Mouse (Mus musculus) neural tube, embryonic 12.5 days (tissue): ENCODE measurements around the gene Cd101. TPM values are rescaled to one million over a fixed set of nuclear protein-coding genes. Genes with fewer than 3 reads are reported as not detected.

Source experiments
- ATAC-seq: fragments of 200-750 bp; cut with Nextera tagmentation; 2 replicates; pipeline ENCODE4 v1.8.0; 2017; ENCODE audit warnings: low read depth, mild to moderate bottlenecking, moderate TSS enrichment, moderate library complexity; ENCODE audit not compliant: low FRiP score
- H3K27ac ChIP-seq: fragments of 300-500 bp; sonication (generic); 2 replicates; pipeline ENCODE4 v1.5.1; 2016
- H3K27me3 ChIP-seq: fragments of 300-500 bp; sonication (generic); replicated peaks from 2 replicates; pipeline ENCODE4 v1.6.1; 2016; ENCODE audit warnings: mild to moderate bottlenecking
- H3K36me3 ChIP-seq: fragments of 300-500 bp; sonication (generic); 2 replicates; pipeline ENCODE4 v1.6.1; 2016; ENCODE audit warnings: mild to moderate bottlenecking
- H3K4me1 ChIP-seq: fragments of 300-500 bp; sonication (generic); 2 replicates; pipeline ENCODE4 v1.6.1; 2016
- H3K4me2 ChIP-seq: fragments of 300-500 bp; sonication (generic); replicated peaks from 2 replicates; pipeline ENCODE4 v1.6.1; 2016; ENCODE audit warnings: mild to moderate bottlenecking
- H3K4me3 ChIP-seq: fragments of 300-500 bp; sonication (generic); 2 replicates; pipeline ENCODE4 v1.5.1; 2016
- H3K9ac ChIP-seq: fragments of 300-500 bp; sonication (generic); 2 replicates; pipeline ENCODE4 v1.6.1; 2016; ENCODE audit warnings: mild to moderate bottlenecking
- H3K9me3 ChIP-seq: fragments of 300-500 bp; sonication (generic); 2 replicates; pipeline ENCODE4 v1.6.1; 2016; ENCODE audit warnings: mild to moderate bottlenecking
- WGBS: fragments of 180-500 bp; shearing (Covaris S2); methylation state at CpG from one replicate; pipeline ENCODE4 v1.1.7; 2016; 5-methylcytosine and 5-hydroxymethylcytosine counted together
- polyA plus RNA-seq: library from polyadenylated mRNA; unstranded; fragments of >200 nt; fragmentation: Nextera tagmentation; extraction: Ambion mirVana; gene quantifications from 2 replicates; pipeline ENCODE4 v1.2.1, GENCODE M21; 2016

The Cd101 gene
- polyA plus RNA-seq, 1 experiment from 2014 or later = 0.05 TPM

DNA sequence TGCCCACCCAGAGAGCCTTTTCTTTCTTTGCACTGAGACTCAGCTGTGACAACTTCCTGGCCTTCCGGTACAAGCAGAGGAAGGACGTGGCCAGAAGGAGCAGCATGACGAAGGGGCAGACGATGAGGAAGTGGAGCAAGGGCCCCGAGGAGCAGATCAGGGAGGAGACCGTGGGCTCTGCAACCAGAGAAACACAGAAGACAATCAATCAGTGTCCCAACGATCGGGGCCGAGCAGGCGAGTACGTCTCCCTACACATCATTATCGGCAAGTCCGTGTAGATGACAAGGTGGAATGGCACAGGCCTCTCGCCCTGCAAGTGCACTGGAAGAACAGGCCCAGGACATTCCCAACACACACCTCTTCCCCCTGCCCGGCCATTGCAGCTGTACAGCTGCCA is 35.6 kb downstream of the Cd101 start:
- no peak overlapping the region for H3K4me3 ChIP-seq
- ATAC-seq = no peak
- no peak overlapping the region for H3K4me2 ChIP-seq
- no peak overlapping the region for H3K9ac ChIP-seq
- H3K27me3 ChIP-seq = no peaks in the 10 kb centered on the region
- no peaks in the 10 kb centered on the region for H3K36me3 ChIP-seq
- WGBS = 73% methylated on average over 15 of the region's 15 CpGs
- H3K9me3 ChIP-seq = no peaks in the 10 kb centered on the region
- H3K27ac ChIP-seq = no peak overlapping the region
- H3K4me1 ChIP-seq = peaks cover 14% of the 10 kb centered on the region; the same call in 1 of the 2 replicates

DNA sequence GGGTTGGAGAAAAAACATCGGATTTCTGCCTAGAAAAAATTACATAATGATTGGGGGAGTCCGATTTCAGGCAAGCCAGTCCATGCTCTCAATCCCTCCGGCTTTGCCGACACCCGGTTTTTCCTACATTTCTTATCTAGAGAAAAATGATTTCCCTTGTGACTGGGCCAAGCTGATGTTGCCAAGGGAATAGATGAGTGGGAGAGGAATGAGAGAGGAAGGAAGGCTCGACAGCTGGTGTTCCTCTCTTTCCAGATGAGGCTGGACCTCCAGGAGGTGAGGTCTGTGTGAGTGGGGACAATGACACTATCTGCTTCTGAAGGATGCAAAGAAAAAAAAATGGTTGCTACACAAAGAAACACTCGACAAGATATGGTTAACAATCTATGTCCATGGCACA is 36.2 kb downstream of the Cd101 start:
- H3K27ac ChIP-seq = no peak overlapping the region
- no peak overlapping the region for H3K4me2 ChIP-seq
- ATAC-seq = no peak
- no peak overlapping the region for H3K9ac ChIP-seq
- H3K4me1 ChIP-seq = peaks cover 14% of the 10 kb centered on the region; the same call in 1 of the 2 replicates
- no peaks in the 10 kb centered on the region for H3K27me3 ChIP-seq
- no peaks in the 10 kb centered on the region for H3K9me3 ChIP-seq
- WGBS = 81% methylated on average over 7 of the region's 7 CpGs
- H3K4me3 ChIP-seq = no peak overlapping the region
- H3K36me3 ChIP-seq = no peaks in the 10 kb centered on the region

DNA sequence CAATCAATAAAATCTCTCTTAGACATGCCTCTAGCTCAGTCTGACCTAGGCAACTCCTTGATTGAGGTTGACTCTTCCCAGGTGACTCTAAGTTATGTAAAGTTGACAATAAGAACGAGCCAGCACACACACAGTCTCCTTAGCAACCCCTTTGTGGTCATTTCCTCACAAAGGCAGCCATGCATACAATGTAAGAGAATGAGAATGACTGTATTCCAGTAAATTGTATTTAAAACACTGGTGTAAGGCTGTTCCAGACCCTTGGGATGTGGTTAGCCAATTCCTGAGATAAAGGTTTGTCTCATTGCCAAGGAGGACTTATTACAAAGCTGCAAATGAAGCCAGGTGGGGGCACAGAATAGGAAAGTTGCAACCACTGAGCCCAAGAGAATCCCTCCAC is 39.1 kb downstream of the Cd101 start:
- H3K4me2 ChIP-seq = no peak overlapping the region
- no peak overlapping the region for H3K4me3 ChIP-seq
- H3K9me3 ChIP-seq = no peaks in the 10 kb centered on the region
- no peak overlapping the region for H3K9ac ChIP-seq
- H3K27me3 ChIP-seq = no peaks in the 10 kb centered on the region
- peaks cover 14% of the 10 kb centered on the region; the same call in 1 of the 2 replicates for H3K4me1 ChIP-seq
- no peak for ATAC-seq
- no peak overlapping the region for H3K27ac ChIP-seq
- 35% methylated on average over 1 of the region's 1 CpGs for WGBS
- H3K36me3 ChIP-seq = no peaks in the 10 kb centered on the region

DNA sequence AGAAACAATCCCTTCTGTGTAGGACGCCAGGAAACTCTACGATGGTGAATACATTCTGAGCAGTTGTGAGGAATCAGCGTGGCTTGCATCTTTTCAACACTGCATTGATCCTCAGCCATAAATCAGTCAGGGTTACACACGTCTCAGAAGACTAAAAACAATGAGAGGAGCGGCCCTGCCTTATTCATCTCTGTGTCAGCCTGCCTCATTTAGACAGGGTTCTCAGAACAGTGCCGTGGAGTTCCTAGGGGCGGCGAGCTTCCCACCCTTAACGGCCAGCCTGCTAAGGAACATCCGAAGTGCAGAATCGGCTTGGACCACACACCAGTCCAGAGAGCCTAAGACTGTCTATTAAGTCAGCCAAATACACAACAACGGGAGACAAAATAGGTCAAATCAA is 39.9 kb downstream of the Cd101 start:
- H3K27ac ChIP-seq = no peak overlapping the region
- H3K4me2 ChIP-seq = peak overlapping the region; percentile 37; the same call in 1 of the 2 replicates
- H3K4me1 ChIP-seq = peaks cover 14% of the 10 kb centered on the region
- ATAC-seq = peak; percentile 73
- no peak overlapping the region for H3K4me3 ChIP-seq
- no peaks in the 10 kb centered on the region for H3K9me3 ChIP-seq
- 14% methylated on average over 12 of the region's 12 CpGs for WGBS
- H3K36me3 ChIP-seq = no peaks in the 10 kb centered on the region
- no peaks in the 10 kb centered on the region for H3K27me3 ChIP-seq
- no peak overlapping the region for H3K9ac ChIP-seq

DNA sequence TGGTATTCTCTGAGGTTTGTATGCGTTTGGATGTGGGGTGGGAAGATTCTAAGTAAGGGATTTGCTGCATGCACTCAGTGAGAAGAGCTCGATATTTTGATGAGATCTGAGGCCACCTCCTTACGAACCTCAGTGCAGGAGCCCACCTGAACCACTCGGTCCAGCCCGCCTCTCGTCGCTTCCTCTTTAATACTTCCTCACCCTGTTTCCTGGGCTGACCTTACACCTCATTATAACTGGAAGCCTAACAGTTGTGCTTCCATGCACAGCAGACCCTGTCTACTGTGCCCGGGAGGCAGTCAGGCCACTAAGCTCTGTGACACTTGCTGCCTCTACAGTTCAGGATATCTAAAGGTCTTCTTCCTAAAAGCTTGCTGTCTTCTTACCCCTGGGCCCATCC is 50.1 kb downstream of the Cd101 start:
- no peak overlapping the region for H3K9ac ChIP-seq
- H3K4me3 ChIP-seq = no peak overlapping the region
- no peak overlapping the region for H3K27ac ChIP-seq
- no peak for ATAC-seq
- H3K36me3 ChIP-seq = no peaks in the 10 kb centered on the region
- H3K4me1 ChIP-seq = peaks cover 3% of the 10 kb centered on the region; the same call in 1 of the 2 replicates
- no peaks in the 10 kb centered on the region for H3K9me3 ChIP-seq
- H3K4me2 ChIP-seq = no peak overlapping the region
- WGBS = 83% methylated on average over 8 of the region's 8 CpGs
- no peaks in the 10 kb centered on the region for H3K27me3 ChIP-seq

DNA sequence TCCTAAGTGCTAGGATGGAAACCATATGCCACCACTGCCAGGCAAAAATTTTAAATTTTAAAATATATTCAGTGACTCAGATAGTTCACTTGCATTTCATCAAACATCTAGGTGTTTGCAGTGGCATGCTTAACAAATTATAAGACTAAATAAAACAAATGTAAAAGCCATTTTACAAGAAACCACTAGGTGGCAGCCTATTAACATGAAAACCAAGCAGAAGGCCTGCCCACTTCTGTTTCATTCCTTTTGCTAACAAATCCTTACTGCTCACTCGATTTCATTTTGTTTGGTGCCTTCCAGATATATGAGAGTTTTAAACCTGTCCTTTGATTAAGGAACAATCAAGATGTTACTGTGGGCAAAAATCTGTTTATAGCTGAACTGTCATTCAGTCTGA is 55.5 kb downstream of the Cd101 start:
- Histone ChIP-seq H3K36me3 (no peaks in the 10 kb centered on the region), H3K27me3 (no peaks in the 10 kb centered on the region), H3K9me3 (no peaks in the 10 kb centered on the region), H3K27ac (no peak overlapping the region), H3K4me1 (peaks cover 3% of the 10 kb centered on the region; the same call in 1 of the 2 replicates), H3K4me2 (no peak overlapping the region), H3K4me3 (no peak overlapping the region), H3K9ac (no peak overlapping the region)
- ATAC-seq = no peak
- 4% methylated on average over 1 of the region's 1 CpGs for WGBS

DNA sequence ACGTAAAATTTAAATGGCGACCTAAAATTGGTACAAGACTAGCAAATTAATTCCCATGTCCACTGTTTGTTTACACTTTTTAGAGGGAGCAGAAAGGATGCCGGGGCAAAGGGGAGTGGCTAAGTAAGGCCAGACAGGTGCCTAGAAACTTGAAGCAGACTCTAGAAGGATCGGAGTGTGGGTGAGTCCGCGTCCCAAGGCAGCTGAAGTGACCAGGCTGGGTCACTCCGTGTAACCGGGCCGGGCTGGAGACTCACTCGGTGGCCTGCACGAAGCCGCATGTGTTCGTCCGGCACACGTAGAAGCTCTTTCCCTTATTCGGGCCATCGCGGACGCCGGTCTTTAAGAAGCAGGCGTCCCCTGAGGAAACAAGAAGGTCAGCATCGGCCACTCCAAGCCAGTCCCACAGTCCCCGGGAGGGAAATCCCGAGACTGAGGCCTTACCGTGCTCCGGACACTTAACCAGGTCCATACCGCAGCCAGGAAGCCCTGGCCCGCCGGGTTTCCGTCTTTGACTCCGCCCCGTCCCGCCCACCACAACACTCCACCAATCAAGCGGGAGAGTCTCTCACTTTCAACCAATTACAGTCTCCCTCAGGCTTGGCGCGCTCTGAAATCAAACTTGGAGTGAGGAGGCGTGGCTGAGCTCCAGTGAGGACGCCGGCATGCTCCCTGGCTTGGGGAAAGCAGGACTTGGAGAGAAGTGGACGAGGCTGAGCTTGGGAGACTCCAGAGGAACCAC is 60.0 kb downstream of the Cd101 start, which contains the start of gene Ttf2:
Ttf2 (minus strand) TSS at position 488 of the 742 bp plus-strand sequence.
- WGBS = under 1% methylated on average over 40 of the region's 40 CpGs
- no peaks in the 10 kb centered on the region for H3K27me3 ChIP-seq
- no peaks in the 10 kb centered on the region for H3K36me3 ChIP-seq
- peak within 1 kb of the TSS; percentile 67 for H3K4me3 ChIP-seq
- H3K4me2 ChIP-seq = peak within 1 kb of the TSS; percentile 93
- peak; percentile 99 for ATAC-seq
- H3K9me3 ChIP-seq = no peaks in the 10 kb centered on the region
- H3K27ac ChIP-seq = no peak within 1 kb of the TSS
- peaks cover 6% of the 10 kb centered on the region; the same call in 1 of the 2 replicates for H3K4me1 ChIP-seq
- peak within 1 kb of the TSS; percentile 64 for H3K9ac ChIP-seq

DNA sequence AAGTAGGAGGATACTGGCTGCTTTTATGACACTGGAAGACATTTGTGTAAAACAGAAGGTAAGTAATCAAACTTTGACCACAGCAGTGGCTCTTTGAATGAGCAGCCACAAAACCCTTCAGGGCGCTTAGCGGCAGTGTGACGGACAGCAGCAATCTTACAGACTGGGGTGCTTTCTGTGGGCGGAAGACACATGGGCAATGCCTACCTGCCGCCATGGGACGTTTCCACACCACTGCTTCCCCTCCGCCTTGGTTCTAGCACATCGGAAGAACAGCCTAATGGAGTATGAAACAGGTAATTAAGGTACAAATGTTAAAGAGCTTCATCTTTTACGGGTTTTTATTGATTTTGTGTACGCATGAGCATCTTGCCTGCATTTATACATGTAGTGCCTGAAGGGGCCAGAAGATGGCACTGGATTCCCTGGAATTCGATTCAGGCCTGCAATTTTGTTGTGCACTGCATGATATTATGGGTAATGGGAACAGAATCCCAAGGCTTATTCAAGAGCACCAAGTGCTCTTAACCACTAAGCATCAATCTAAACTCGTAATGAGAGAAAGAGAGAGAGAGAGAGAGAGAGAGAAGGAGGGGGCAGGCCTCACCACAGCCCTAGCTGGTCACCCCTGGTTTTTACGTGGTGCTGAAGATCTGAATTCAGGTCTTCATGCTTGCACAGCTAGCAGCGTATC is 65.4 kb downstream of the Cd101 start:
- Histone ChIP-seq H3K4me3 (no peak overlapping the region), H3K27me3 (no peaks in the 10 kb centered on the region), H3K27ac (no peak overlapping the region), H3K4me1 (peaks cover 4% of the 10 kb centered on the region; the same call in 1 of the 2 replicates), H3K4me2 (no peak overlapping the region), H3K36me3 (peaks cover 36% of the 10 kb centered on the region), H3K9me3 (no peaks in the 10 kb centered on the region), H3K9ac (no peak overlapping the region)
- 83% methylated on average over 14 of the region's 14 CpGs for WGBS
- ATAC-seq = 0 out of 2 replicates have a peak, but pooled peaks have one; percentile 17

DNA sequence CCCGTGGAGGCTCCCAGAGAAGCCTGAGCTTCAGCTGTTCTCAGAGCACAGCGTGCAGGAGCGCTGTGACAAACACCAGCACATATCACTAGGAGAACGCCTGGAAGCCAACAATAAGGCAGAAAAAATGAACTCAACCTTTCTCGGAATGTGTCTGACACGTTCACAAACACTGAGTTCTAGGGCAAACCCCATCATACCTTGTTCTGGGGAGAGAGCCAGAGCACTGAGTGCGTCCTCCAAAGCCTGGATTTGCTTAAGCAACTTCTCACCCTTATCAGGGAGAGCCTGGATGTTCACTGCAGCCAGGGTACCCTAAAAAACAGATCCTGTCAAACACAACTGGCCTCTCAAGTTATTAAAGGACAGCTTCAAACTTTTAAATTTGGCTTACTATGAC is 67.9 kb downstream of the Cd101 start:
- H3K4me2 ChIP-seq = no peak overlapping the region
- H3K9ac ChIP-seq = no peak overlapping the region
- H3K9me3 ChIP-seq = no peaks in the 10 kb centered on the region
- peaks cover 52% of the 10 kb centered on the region for H3K36me3 ChIP-seq
- WGBS = 94% methylated on average over 7 of the region's 7 CpGs
- H3K27me3 ChIP-seq = no peaks in the 10 kb centered on the region
- ATAC-seq = no peak
- H3K27ac ChIP-seq = no peak overlapping the region
- no peak overlapping the region for H3K4me3 ChIP-seq
- no peaks in the 10 kb centered on the region for H3K4me1 ChIP-seq

DNA sequence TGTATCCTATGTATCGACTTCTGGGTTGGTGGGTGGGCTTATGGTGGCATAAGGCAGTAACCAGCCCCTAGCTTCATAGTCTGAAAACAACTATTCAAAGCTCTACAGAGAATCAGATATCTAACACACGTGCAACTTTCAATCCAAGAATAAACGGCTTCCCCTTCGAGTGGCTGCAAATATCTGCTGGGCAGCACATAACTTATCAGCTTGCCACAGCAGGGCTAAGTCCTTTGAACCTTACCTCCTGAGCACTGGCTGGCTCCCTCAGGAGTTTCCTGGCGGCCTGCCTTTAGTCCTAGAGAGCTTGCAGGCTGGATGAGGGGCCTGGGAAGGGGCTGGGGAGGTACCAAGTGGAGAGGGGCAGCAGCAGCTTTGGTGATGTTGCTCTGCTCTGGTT is 68.3 kb downstream of the Cd101 start:
- H3K36me3 ChIP-seq = peaks cover 53% of the 10 kb centered on the region
- H3K4me1 ChIP-seq = no peaks in the 10 kb centered on the region
- WGBS = 86% methylated on average over 5 of the region's 5 CpGs
- no peak overlapping the region for H3K4me3 ChIP-seq
- no peak overlapping the region for H3K9ac ChIP-seq
- H3K27ac ChIP-seq = no peak overlapping the region
- H3K9me3 ChIP-seq = no peaks in the 10 kb centered on the region
- no peak overlapping the region for H3K4me2 ChIP-seq
- no peak for ATAC-seq
- no peaks in the 10 kb centered on the region for H3K27me3 ChIP-seq

DNA sequence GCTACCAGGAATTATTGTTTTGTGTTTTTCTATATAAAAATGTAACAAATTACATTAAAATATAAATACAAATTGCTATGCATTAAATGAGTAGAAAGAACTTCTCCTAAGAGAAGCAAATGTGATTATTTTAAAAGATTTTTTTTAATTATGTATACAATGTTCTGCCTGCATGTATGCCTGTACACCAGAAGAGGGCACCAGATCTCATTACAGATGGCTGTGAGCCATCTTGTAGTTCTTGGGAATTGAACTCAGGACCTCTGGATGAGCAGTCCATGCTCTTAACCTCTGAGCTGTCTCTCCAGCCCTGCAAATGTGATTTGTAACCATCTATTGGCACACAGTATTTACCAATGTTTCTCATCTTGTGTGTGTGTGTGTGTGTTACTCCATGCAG is 74.7 kb downstream of the Cd101 start:
- H3K9ac ChIP-seq = no peak overlapping the region
- H3K27ac ChIP-seq = no peak overlapping the region
- no peak for ATAC-seq
- H3K9me3 ChIP-seq = no peaks in the 10 kb centered on the region
- H3K36me3 ChIP-seq = peaks cover 67% of the 10 kb centered on the region
- H3K4me2 ChIP-seq = no peak overlapping the region
- H3K4me1 ChIP-seq = no peaks in the 10 kb centered on the region
- H3K27me3 ChIP-seq = no peaks in the 10 kb centered on the region
- no peak overlapping the region for H3K4me3 ChIP-seq

DNA sequence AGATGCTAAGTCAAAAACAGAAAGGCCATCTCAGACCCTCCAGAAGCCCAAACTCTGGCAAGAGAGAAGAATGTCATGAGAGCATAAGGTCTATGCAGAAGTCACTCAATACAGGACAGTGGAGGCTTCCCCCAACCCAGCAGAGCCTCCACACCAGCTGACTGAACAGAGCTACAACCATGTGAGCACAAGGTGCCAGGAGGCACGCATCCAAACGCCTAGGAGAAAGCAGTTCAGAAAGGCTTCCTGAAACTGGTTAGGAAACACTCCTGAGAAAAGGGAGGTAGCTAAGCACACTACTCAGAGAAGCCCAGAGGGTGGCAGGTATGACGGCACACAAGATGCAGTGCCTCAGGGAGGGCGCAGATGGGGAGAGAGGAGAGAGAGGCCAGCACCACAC is 77.8 kb downstream of the Cd101 start:
- no peak overlapping the region for H3K9ac ChIP-seq
- H3K36me3 ChIP-seq = peaks cover 70% of the 10 kb centered on the region
- no peak overlapping the region for H3K27ac ChIP-seq
- no peaks in the 10 kb centered on the region for H3K27me3 ChIP-seq
- no peaks in the 10 kb centered on the region for H3K4me1 ChIP-seq
- no peak overlapping the region for H3K4me3 ChIP-seq
- no peak for ATAC-seq
- H3K4me2 ChIP-seq = no peak overlapping the region
- H3K9me3 ChIP-seq = no peaks in the 10 kb centered on the region
- 87% methylated on average over 4 of the region's 4 CpGs for WGBS
